Mouse (Mus musculus) neural tube, embryonic 11.5 days (tissue): ENCODE data around the gene Fam110a. TPM values are rescaled to one million over a fixed set of nuclear protein-coding genes. Genes with fewer than 3 reads are reported as not detected.

Source experiments
- ATAC-seq: fragments of 200-750 bp; cut with Nextera tagmentation; 2 replicates; pipeline ENCODE4 v1.8.0; 2017; ENCODE audit warnings: moderate number of reproducible peaks, mild to moderate bottlenecking, moderate TSS enrichment, moderate library complexity; ENCODE audit not compliant: insufficient read depth, low FRiP score, low TSS enrichment
- DNase-seq: peaks from one replicate; pipeline ENCODE4 v3.0.0-alpha.2; 2015; ENCODE audit warnings: low spot score
- H3K27ac ChIP-seq: fragments of 300-500 bp; sonication (generic); 2 replicates; pipeline ENCODE4 v1.5.1; 2014; ENCODE audit warnings: low read depth, mild to moderate bottlenecking, low read length
- H3K27me3 ChIP-seq: fragments of 300-500 bp; sonication (generic); 2 replicates; pipeline ENCODE4 v1.6.1; 2014; ENCODE audit warnings: mild to moderate bottlenecking, low read length, mixed read lengths; ENCODE audit not compliant: control insufficient read depth, insufficient read depth
- H3K36me3 ChIP-seq: fragments of 300-500 bp; sonication (generic); 2 replicates; pipeline ENCODE4 v1.6.1; 2014; ENCODE audit warnings: mild to moderate bottlenecking, low read length, moderate library complexity, mixed read lengths; ENCODE audit not compliant: control insufficient read depth, insufficient read depth
- H3K4me1 ChIP-seq: fragments of 300-500 bp; sonication (generic); 2 replicates; pipeline ENCODE4 v1.6.1; 2014; ENCODE audit warnings: low read length, mixed read lengths; ENCODE audit not compliant: control insufficient read depth, insufficient read depth
- H3K4me2 ChIP-seq: fragments of 300-500 bp; sonication (generic); 2 replicates; pipeline ENCODE4 v1.6.1; 2014; ENCODE audit warnings: low read depth, mild to moderate bottlenecking, moderate library complexity
- H3K4me3 ChIP-seq: fragments of 300-500 bp; sonication (generic); 2 replicates; pipeline ENCODE4 v1.5.1; 2014; ENCODE audit warnings: low read depth, low read length
- H3K9ac ChIP-seq: fragments of 300-500 bp; sonication (generic); 2 replicates; pipeline ENCODE4 v1.6.1; 2014; ENCODE audit warnings: mild to moderate bottlenecking, low read length
- H3K9me3 ChIP-seq: fragments of 300-500 bp; sonication (generic); 2 replicates; pipeline ENCODE4 v1.6.1; 2016; ENCODE audit warnings: low read length; ENCODE audit not compliant: control insufficient read depth
- WGBS: fragments of 180-500 bp; shearing (Covaris S2); extraction: QIAGEN DNeasy Blood & Tissue Kit; methylation state at CpG from one replicate; pipeline ENCODE4 v1.1.7; 2014; 5-methylcytosine and 5-hydroxymethylcytosine counted together
- polyA plus RNA-seq: library from polyadenylated mRNA; unstranded; fragments of >200 nt; fragmentation: Nextera tagmentation; extraction: Ambion mirVana; gene quantifications from 2 replicates; pipeline ENCODE4 v1.2.1, GENCODE M21; 2014

Fam110a gene
- polyA plus RNA-seq, 1 experiment from 2014 or later = 92.9 TPM

DNA sequence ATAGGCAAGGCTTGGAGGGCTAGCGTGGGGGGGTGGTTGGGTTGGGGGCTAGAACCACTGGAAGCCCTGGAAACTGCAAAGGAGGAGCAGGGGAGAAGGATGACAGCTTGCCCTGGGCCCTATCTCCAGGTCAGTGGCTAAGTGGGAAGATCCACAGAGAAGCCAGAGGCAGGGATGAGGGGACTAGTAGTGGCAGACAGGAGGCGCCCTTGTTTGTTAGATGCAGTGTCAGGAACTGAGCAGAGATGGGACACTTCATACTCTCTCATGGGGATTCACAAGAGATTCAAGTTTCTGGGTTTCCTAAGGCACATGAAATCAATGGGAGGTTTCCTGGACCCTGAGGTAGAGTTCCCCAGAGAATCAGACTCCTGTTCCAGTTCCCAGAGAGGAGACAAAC lies 38.8 kb downstream of the Fam110a start:
- H3K36me3 ChIP-seq = no peaks in the 10 kb centered on the region
- no peaks in the 10 kb centered on the region for H3K27me3 ChIP-seq
- WGBS = 26% methylated on average over 2 of the region's 2 CpGs
- 0 out of 2 replicates have a peak, but pooled peaks cover 4% of the 10 kb centered on the region for H3K4me1 ChIP-seq
- ATAC-seq (no peak), DNase-seq (no peak)
- H3K4me2 ChIP-seq = no peak overlapping the region
- H3K9ac ChIP-seq = no peak overlapping the region
- no peak overlapping the region for H3K4me3 ChIP-seq
- H3K9me3 ChIP-seq = no peaks in the 10 kb centered on the region
- no peak overlapping the region for H3K27ac ChIP-seq

DNA sequence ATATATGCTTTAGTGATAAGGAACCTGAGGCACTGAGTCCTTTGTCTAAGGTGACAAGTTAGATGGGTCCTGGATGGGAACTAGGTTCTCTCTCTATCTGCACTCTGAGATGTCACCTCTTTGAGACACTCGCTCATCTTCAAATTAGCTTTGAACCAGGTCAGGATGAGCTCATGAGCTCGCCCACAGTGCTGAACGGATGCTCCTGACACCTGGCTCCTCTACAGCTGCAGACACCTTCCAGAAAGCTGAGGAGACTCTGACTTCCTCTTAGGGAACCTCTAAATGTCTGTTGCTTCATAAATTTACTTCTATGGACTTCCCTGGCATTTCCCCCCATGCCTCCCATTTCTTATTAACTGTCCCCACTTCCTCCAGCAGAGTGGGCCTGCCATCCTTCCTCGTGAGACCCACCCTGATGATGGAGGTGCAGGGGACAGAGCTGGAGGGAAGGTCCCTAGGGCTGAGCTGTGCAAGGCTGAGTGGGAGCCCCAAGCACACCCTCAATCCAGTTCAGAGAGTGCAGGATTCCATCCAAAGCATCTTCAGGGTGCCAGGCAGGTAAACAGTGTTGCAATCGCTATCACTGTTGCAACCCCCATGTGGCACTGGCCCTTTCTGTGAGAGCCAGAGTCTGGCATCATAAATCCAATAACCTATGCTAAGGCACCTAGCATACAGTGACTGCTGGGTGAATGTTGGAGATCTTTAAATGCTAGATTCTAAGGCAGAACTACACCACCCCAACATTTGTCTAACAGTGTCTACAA lies 40.2 kb downstream of the Fam110a start:
- no peaks in the 10 kb centered on the region for H3K27me3 ChIP-seq
- no peak overlapping the region for H3K9ac ChIP-seq
- DNase-seq = no peak
- 0 out of 2 replicates have a peak, but pooled peaks cover 4% of the 10 kb centered on the region for H3K4me1 ChIP-seq
- no peak for ATAC-seq
- H3K4me2 ChIP-seq = no peak overlapping the region
- no peaks in the 10 kb centered on the region for H3K36me3 ChIP-seq
- no peak overlapping the region for H3K4me3 ChIP-seq
- no peak overlapping the region for H3K27ac ChIP-seq
- no peaks in the 10 kb centered on the region for H3K9me3 ChIP-seq
- WGBS = 81% methylated on average over 5 of the region's 5 CpGs

DNA sequence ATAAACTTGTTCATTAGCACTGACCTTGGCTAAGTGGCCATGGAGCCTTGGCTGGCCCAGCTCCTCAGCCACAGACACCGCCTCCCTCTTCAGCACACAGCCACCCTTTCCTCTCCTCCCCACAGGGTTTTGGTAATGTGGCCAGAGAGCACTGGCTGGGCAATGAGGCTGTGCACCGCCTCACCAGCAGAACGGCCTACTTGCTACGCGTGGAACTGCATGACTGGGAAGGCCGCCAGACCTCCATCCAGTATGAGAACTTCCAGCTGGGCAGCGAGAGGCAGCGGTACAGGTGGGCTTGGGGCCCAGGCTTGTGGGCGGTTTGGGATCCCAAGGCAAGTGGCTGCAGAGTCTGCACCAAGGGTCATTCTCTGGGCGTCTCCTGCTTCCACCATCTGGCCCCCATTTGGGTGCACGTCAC lies 41.2 kb downstream of the Fam110a start:
- DNase-seq = no peak
- Histone ChIP-seq H3K9me3 (no peaks in the 10 kb centered on the region), H3K36me3 (no peaks in the 10 kb centered on the region), H3K9ac (no peak overlapping the region), H3K4me2 (no peak overlapping the region), H3K27ac (no peak overlapping the region), H3K27me3 (no peaks in the 10 kb centered on the region), H3K4me3 (no peak overlapping the region), H3K4me1 (0 out of 2 replicates have a peak, but pooled peaks cover 4% of the 10 kb centered on the region)
- no peak for ATAC-seq
- WGBS = 67% methylated on average over 11 of the region's 11 CpGs

DNA sequence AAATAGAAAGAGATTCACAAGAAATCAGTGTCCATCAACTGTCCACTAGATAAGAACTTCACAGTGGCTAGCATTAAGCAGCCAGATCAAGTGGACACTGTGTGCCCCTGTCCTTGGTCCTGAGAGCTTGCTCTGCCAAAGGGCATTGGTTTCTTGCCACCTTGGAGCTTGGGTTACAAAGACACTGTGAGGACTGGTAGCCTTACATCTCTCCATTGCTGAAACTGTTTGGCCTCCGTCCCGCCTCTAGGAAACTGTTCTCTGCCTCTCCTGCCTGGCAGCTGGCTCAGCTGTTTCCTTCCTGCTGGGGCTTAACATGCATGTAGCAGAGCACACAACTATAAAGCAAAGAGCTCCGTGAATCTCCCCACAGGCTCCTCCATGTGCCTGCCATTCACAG lies 42.1 kb downstream of the Fam110a start:
- ATAC-seq (no peak), DNase-seq (no peak)
- no peak overlapping the region for H3K4me2 ChIP-seq
- H3K9ac ChIP-seq = no peak overlapping the region
- H3K4me3 ChIP-seq = no peak overlapping the region
- no peaks in the 10 kb centered on the region for H3K36me3 ChIP-seq
- 64% methylated on average over 3 of the region's 3 CpGs for WGBS
- H3K27me3 ChIP-seq = no peaks in the 10 kb centered on the region
- no peaks in the 10 kb centered on the region for H3K9me3 ChIP-seq
- no peak overlapping the region for H3K27ac ChIP-seq
- 0 out of 2 replicates have a peak, but pooled peaks cover 4% of the 10 kb centered on the region for H3K4me1 ChIP-seq

- Histone ChIP-seq H3K4me1 (no peaks in the 10 kb centered on the region), H3K27me3 (no peaks in the 10 kb centered on the region), H3K36me3 (no peaks in the 10 kb centered on the region), H3K9ac (no peak overlapping the region), H3K27ac (no peak overlapping the region), H3K4me3 (no peak overlapping the region), H3K9me3 (no peaks in the 10 kb centered on the region), H3K4me2 (no peak overlapping the region)
- WGBS = 35% methylated on average over 7 of the region's 7 CpGs
- ATAC-seq (peak; percentile 45), DNase-seq (peak; percentile 86)
Measured at GRCm38 (mm10) chr2:151930389-151931074, 49.5 kb downstream of the Fam110a start.

- no peaks in the 10 kb centered on the region for H3K27me3 ChIP-seq
- H3K9ac ChIP-seq = no peak overlapping the region
- H3K4me3 ChIP-seq = no peak overlapping the region
- H3K4me1 ChIP-seq = no peaks in the 10 kb centered on the region
- DNase-seq (no peak), ATAC-seq (no peak)
- H3K27ac ChIP-seq = no peak overlapping the region
- no peaks in the 10 kb centered on the region for H3K9me3 ChIP-seq
- no peaks in the 10 kb centered on the region for H3K36me3 ChIP-seq
- 94% methylated on average over 11 of the region's 11 CpGs for WGBS
- H3K4me2 ChIP-seq = no peak overlapping the region
Measured at GRCm38 (mm10) chr2:151927103-151927502, 52.9 kb downstream of the Fam110a start.

DNA sequence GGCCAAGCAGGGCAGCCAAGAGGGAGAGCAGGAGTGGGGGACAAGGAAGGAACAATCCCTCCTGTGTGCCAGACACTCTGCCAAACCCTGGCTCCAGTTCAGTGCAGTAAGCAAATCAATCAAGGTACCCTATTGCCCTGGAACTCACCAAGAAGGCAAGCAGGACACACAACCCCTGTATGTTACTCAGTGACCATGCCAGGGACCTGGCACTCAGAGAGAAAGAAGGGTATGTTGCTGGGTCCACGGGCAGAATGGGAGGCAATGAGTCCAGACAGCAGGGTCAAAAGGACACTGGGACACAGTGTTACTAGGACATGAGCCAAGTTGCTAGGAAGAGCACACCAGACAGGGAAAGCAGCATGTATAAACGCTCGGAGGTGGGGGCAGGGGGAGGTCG lies 54.3 kb downstream of the Fam110a start:
- H3K4me3 ChIP-seq = no peak overlapping the region
- H3K27me3 ChIP-seq = no peaks in the 10 kb centered on the region
- no peak for DNase-seq
- no peak for ATAC-seq
- H3K27ac ChIP-seq = no peak overlapping the region
- H3K9ac ChIP-seq = no peak overlapping the region
- no peaks in the 10 kb centered on the region for H3K36me3 ChIP-seq
- no peaks in the 10 kb centered on the region for H3K9me3 ChIP-seq
- H3K4me1 ChIP-seq = no peaks in the 10 kb centered on the region
- H3K4me2 ChIP-seq = no peak overlapping the region
- WGBS = 70% methylated on average over 4 of the region's 4 CpGs

DNA sequence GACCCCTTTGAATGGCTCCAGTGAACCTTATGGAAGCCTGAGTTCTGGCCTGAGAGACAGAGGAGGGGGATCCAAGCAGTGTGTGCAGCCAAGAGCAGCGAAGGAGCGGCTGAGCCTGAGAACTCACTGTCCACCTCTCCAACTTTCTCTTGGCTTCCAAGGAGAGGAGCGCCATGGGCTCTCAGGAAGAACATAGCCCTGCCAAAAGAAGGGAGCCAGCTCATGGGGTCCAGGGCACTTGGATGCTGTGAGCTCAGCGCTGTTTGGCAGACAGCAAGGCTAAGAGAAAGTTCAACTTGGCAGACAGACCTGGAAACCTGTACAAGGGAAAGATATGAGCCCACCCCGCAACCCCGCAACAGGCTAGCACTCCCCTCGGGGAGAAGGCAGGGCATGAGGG lies 55.7 kb downstream of the Fam110a start:
- no peak overlapping the region for H3K9ac ChIP-seq
- H3K27me3 ChIP-seq = no peaks in the 10 kb centered on the region
- H3K9me3 ChIP-seq = no peaks in the 10 kb centered on the region
- H3K36me3 ChIP-seq = no peaks in the 10 kb centered on the region
- 87% methylated on average over 7 of the region's 7 CpGs for WGBS
- no peaks in the 10 kb centered on the region for H3K4me1 ChIP-seq
- no peak overlapping the region for H3K4me3 ChIP-seq
- ATAC-seq (no peak), DNase-seq (no peak)
- no peak overlapping the region for H3K4me2 ChIP-seq
- no peak overlapping the region for H3K27ac ChIP-seq

DNA sequence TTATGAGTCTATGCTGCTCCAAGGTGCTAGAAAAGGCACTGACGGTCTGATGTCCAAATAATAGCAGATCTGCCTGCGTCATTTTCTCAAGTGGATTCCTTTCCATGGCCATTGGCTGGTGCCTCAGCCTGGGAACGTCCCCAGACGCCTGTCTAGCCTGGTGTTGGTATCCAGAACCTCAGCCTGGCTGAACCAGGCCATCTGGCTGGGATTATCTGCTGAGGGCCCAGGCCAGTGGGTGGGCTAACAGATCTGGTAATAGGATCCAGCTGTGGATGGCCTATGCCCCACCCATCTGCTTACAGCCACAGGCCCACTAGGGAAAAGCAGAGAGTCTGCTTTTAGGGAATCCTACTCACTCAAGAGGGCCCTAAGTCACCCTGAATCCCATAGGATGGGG lies 58.4 kb downstream of the Fam110a start:
- Histone ChIP-seq H3K4me1 (no peaks in the 10 kb centered on the region), H3K4me2 (no peak overlapping the region), H3K27ac (no peak overlapping the region), H3K27me3 (no peaks in the 10 kb centered on the region), H3K4me3 (no peak overlapping the region), H3K9ac (no peak overlapping the region), H3K9me3 (no peaks in the 10 kb centered on the region), H3K36me3 (no peaks in the 10 kb centered on the region)
- DNase-seq = peak; percentile 22
- no peak for ATAC-seq
- 57% methylated on average over 4 of the region's 4 CpGs for WGBS
